Mouse (Mus musculus) bone marrow macrophage, adult 2 months (primary cell): Measurements from ENCODE around the gene Speer4e.
"Not testable (repeated sequence)": the region's sequence is repeated elsewhere in the genome, so short reads cannot be mapped to it uniquely, and the experiment has no call there.

Source experiments
- CTCF ChIP-seq: IDR thresholded peaks from 2 replicates; pipeline ENCODE4 v1.5.1; 2012; ENCODE audit warnings: low read depth, mild to moderate bottlenecking, low read length, moderate library complexity
- POLR2A ChIP-seq: IDR thresholded peaks from 2 replicates; pipeline ENCODE4 v1.6.1; 2012; ENCODE audit warnings: mild to moderate bottlenecking, low read depth, low read length, borderline replicate concordance

DNA sequence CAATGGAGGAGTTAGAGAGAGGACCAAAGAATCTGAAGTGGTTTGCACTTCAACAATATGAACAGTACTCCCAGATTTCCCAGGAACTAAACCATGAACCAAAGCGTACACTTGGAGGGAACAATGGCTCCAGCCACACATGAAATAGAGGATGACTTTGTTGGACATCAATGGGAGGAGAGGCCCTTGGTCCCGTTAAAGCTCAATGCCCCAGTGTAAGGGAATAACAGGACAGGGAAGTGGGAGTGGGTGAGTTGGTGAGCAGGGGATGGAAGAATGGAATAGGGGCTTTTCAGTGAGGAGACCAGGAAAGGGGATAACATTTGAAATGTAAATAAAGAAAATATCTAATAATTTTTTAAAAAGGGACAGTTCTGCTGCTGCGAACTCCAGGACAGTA lies 34.6 kb upstream of the Speer4e start:
- TF ChIP-seq POLR2A, CTCF: not testable (repeated sequence)
